Mouse (Mus musculus) regulatory T cell (primary cell): ENCODE data around the gene Pin1.
"Not testable (repeated sequence)": the region's sequence is repeated elsewhere in the genome, so short reads cannot be mapped to it uniquely, and the experiment has no call there.

Source experiments
- in situ Hi-C: fragments of 300-600 bp; cut with MboI, MseI; formaldehyde crosslinking; loops from one replicate; pipeline ENCODE4 v1.15.1; 2025; ENCODE audit warnings: high pct_unique_total_duplicates

The Pin1 gene

GRCm38 (mm10) chr9:20657546-20657945 is 5.7 kb downstream of the Pin1 start:
- in situ Hi-C loops, result loop anchor here (5.0 to 10.0 kb wide), 3 partner anchors 75 to 667 kb away; partner anchors contain the start of gene Slc44a2

- in situ Hi-C loops, result no loop called here
Measured at GRCm38 (mm10) chr9:20662325-20662724, 10.4 kb downstream of the Pin1 start.

- in situ Hi-C loops, result no loop called here
Measured at GRCm38 (mm10) chr9:20662874-20663273, 11.0 kb downstream of the Pin1 start.

GRCm38 (mm10) chr9:20663956-20664355 is 12.1 kb downstream of the Pin1 start:
- in situ Hi-C loops, result no loop called here

- in situ Hi-C loops, result no loop called here
Measured at GRCm38 (mm10) chr9:20664366-20664765, 12.5 kb downstream of the Pin1 start.

GRCm38 (mm10) chr9:20664982-20665637 is 13.2 kb downstream of the Pin1 start:
- in situ Hi-C loops, result no loop called here

GRCm38 (mm10) chr9:20665925-20666324 is 14.0 kb downstream of the Pin1 start:
- in situ Hi-C loops, result no loop called here

- in situ Hi-C loops, result no loop called here
Measured at GRCm38 (mm10) chr9:20666510-20667034, 14.7 kb downstream of the Pin1 start.

- in situ Hi-C loops, result no loop called here
Measured at GRCm38 (mm10) chr9:20668065-20668464, 16.2 kb downstream of the Pin1 start.

- in situ Hi-C loops, result no loop called here
Measured at GRCm38 (mm10) chr9:20672047-20672446, 20.2 kb downstream of the Pin1 start.

- in situ Hi-C loops, result no loop called here
Measured at GRCm38 (mm10) chr9:20677892-20678291, 26.0 kb downstream of the Pin1 start.

- in situ Hi-C loops, result no loop called here
Measured at GRCm38 (mm10) chr9:20680378-20680958, 28.6 kb downstream of the Pin1 start.

- in situ Hi-C loops, result no loop called here
Measured at GRCm38 (mm10) chr9:20681546-20682388, 29.9 kb downstream of the Pin1 start.

- in situ Hi-C loops, result no loop called here
Measured at GRCm38 (mm10) chr9:20682389-20682722, 30.5 kb downstream of the Pin1 start.

- in situ Hi-C loops, result no loop called here
Measured at GRCm38 (mm10) chr9:20685081-20685861, 33.4 kb downstream of the Pin1 start.

GRCm38 (mm10) chr9:20689403-20689802 is 37.5 kb downstream of the Pin1 start:
- in situ Hi-C loops, result no loop called here

- in situ Hi-C loops, result no loop called here
Measured at GRCm38 (mm10) chr9:20689913-20690312, 38.0 kb downstream of the Pin1 start.

- in situ Hi-C loops, result not testable (repeated sequence)
Measured at GRCm38 (mm10) chr9:20690449-20690848, 38.6 kb downstream of the Pin1 start.

GRCm38 (mm10) chr9:20692863-20693262 is 41.0 kb downstream of the Pin1 start:
- in situ Hi-C loops, result no loop called here

GRCm38 (mm10) chr9:20694721-20695235 is 42.9 kb downstream of the Pin1 start:
- in situ Hi-C loops, result no loop called here

- in situ Hi-C loops, result no loop called here
Measured at GRCm38 (mm10) chr9:20696107-20696712, 44.3 kb downstream of the Pin1 start.
